In the genomic region with DNA sequence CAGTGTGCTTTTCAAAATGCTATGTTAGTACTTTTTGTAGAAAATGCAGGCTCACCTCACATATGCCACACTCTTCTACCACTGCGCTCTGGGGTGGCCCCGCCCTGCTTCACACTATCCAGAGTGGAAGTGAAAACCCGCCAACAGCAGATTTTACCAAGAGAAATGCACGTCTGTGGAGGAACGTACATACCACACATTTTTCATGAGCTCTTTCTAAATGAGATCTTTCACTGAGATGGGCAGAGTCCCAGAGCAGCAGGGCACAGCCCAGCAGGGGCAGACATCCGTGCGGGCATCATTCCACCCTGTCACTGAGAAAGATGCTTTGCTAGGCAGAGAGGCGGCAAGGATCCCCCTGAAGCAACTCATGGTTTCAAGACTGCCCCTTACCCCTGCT, we compare ENCODE assay signal across 10 mouse cellular contexts. TPM values are rescaled to one million over a fixed set of nuclear protein-coding genes. Genes with fewer than 3 reads are reported as not detected.
DNase-seq lines count a peak whose midpoint lies in the region; ATAC-seq lines count a peak whose summit lies in the region.
"Had no signal": no experiment of that assay in that cellular context is flagged by ENCODE, and none has a peak within 500 bp of the region (broad histone marks: within the 10 kb centered on the region; RNA-seq: fewer than 3 reads in every experiment).

No protein-coding gene starts in this region.

- no peaks in the 10 kb centered on the region for H3K9me3 ChIP-seq in embryonic facial prominence, embryonic 11.5 days (replicated peaks; ENCODE audit: control insufficient read depth, low read length)
- no peaks in the 10 kb centered on the region for H3K9me3 ChIP-seq in embryonic facial prominence, embryonic 10.5 days
- no peaks in the 10 kb centered on the region for H3K9me3 ChIP-seq in limb, embryonic 15.5 days
- H3K9me3 ChIP-seq: liver, embryonic 15.5 days had no signal

- no peak overlapping the region for H3K4me2 ChIP-seq in embryonic facial prominence, embryonic 11.5 days (ENCODE audit: low read depth, low read length)
- peak overlapping the region; percentile 17; the same call in 1 of the 2 replicates for H3K4me2 ChIP-seq in limb, embryonic 15.5 days
- H3K4me2 ChIP-seq: liver, embryonic 15.5 days had no signal

- ATAC-seq in embryonic facial prominence, embryonic 11.5 days (replicated peaks; ENCODE audit: insufficient number of reproducible peaks, low FRiP score, low TSS enrichment, low read depth): 0 out of 2 replicates have a peak, but pooled peaks have one; percentile 40
- ATAC-seq in limb, embryonic 15.5 days (ENCODE audit: insufficient number of reproducible peaks, low FRiP score, low TSS enrichment, low read depth): peak; percentile 59
- ATAC-seq in erythroblast, adult 5-6 weeks (replicated peaks; ENCODE audit: low FRiP score, poor library complexity, severe bottlenecking): no peak

- H3K27ac ChIP-seq in embryonic facial prominence, embryonic 11.5 days (replicated peaks; ENCODE audit: low read depth, low read length): no peak overlapping the region
- no peak overlapping the region for H3K27ac ChIP-seq in embryonic facial prominence, embryonic 10.5 days (replicated peaks)
- peak overlapping the region; percentile 77 for H3K27ac ChIP-seq in limb, embryonic 15.5 days
- H3K27ac ChIP-seq: liver, embryonic 15.5 days had no signal

- H3K27me3 ChIP-seq in embryonic facial prominence, embryonic 11.5 days (ENCODE audit: control insufficient read depth, insufficient read depth, low read length): no peaks in the 10 kb centered on the region
- H3K27me3 ChIP-seq in embryonic facial prominence, embryonic 10.5 days (replicated peaks; ENCODE audit: low read depth, poor library complexity, severe bottlenecking): no peaks in the 10 kb centered on the region
- no peaks in the 10 kb centered on the region for H3K27me3 ChIP-seq in limb, embryonic 15.5 days
- H3K27me3 ChIP-seq: liver, embryonic 15.5 days had no signal

- H3K9ac ChIP-seq in embryonic facial prominence, embryonic 11.5 days (replicated peaks; ENCODE audit: low read length): no peak overlapping the region
- no peak overlapping the region for H3K9ac ChIP-seq in limb, embryonic 15.5 days
- H3K9ac ChIP-seq: liver, embryonic 15.5 days had no signal

- no peaks in the 10 kb centered on the region; the same call in 1 of the 2 replicates for H3K4me1 ChIP-seq in embryonic facial prominence, embryonic 11.5 days (ENCODE audit: control insufficient read depth, insufficient read depth, low read length)
- peaks cover 27% of the 10 kb centered on the region for H3K4me1 ChIP-seq in embryonic facial prominence, embryonic 10.5 days
- H3K4me1 ChIP-seq in limb, embryonic 15.5 days: peaks cover 50% of the 10 kb centered on the region

- DNase-seq in embryonic facial prominence, embryonic 11.5 days (ENCODE audit: low spot score): no peak
- DNase-seq in embryonic facial prominence, embryonic 10.5 days (ENCODE audit: low spot score): no peak
- DNase-seq in kidney, postnatal 10 days: peak; percentile 37
- DNase-seq in kidney, adult 8-10 months: no peak
- DNase-seq in cerebellum, adult 9-10 months: peak; percentile 79
- no peak for DNase-seq in layer of hippocampus, adult 11-12 months (ENCODE audit: low spot score)
- DNase-seq: spleen, adult 18-20 months had no signal

- no peak overlapping the region for H3K4me3 ChIP-seq in embryonic facial prominence, embryonic 11.5 days (ENCODE audit: low read depth, low read length)
- H3K4me3 ChIP-seq in embryonic facial prominence, embryonic 10.5 days: no peak overlapping the region
- no peak overlapping the region for H3K4me3 ChIP-seq in limb, embryonic 15.5 days
- H3K4me3 ChIP-seq: liver, embryonic 15.5 days had no signal

- no peaks in the 10 kb centered on the region for H3K36me3 ChIP-seq in embryonic facial prominence, embryonic 11.5 days (replicated peaks; ENCODE audit: control insufficient read depth, insufficient read depth, low read depth, low read length)
- peaks cover 47% of the 10 kb centered on the region for H3K36me3 ChIP-seq in embryonic facial prominence, embryonic 10.5 days (replicated peaks)
- H3K36me3 ChIP-seq in limb, embryonic 15.5 days: peaks cover 24% of the 10 kb centered on the region

- WGBS in embryonic facial prominence, embryonic 11.5 days: 70% methylated on average over 8 of the region's 8 CpGs
- 85% methylated on average over 8 of the region's 8 CpGs for WGBS in embryonic facial prominence, embryonic 10.5 days
- WGBS in limb, embryonic 15.5 days: 41% methylated on average over 8 of the region's 8 CpGs

RNA-seq across cellular contexts. Expression of a gene that starts 22.4 kb away (rescaled TPM):
- polyA plus RNA-seq in embryonic facial prominence, embryonic 11.5 days (2014; fragmentation: Nextera tagmentation; extraction: Ambion mirVana): 33.3 and 34.7 TPM in 2 replicates
- polyA plus RNA-seq in embryonic facial prominence, embryonic 10.5 days (2016; fragmentation: Nextera tagmentation; extraction: Ambion mirVana): 18.0 and 18.4 TPM in 2 replicates
- polyA plus RNA-seq in limb, embryonic 15.5 days (2015; fragmentation: Nextera tagmentation; extraction: Ambion mirVana): 21.1 and 25.2 TPM in 2 replicates
- total RNA-seq in erythroblast, adult 5-6 weeks (2015; ENCODE audit: low replicate concordance): 13.8 and 16.3 TPM in 2 replicates
- total RNA-seq in erythroblast, adult 5-6 weeks (2017; ENCODE audit: low replicate concordance): 8.9 and 15.3 TPM in 2 replicates

Comparison
In these comparisons a context has a peak if more than half of its experiments do, and no peak if none do; other contexts are left out.
1. DNase-seq: peak in kidney, postnatal 10 days (single experiment) and cerebellum, adult 9-10 months (single experiment); none in embryonic facial prominence, embryonic 11.5 days (single experiment), embryonic facial prominence, embryonic 10.5 days (single experiment), kidney, adult 8-10 months (0 of 2) and layer of hippocampus, adult 11-12 months (single experiment).